Mouse (Mus musculus) heart, postnatal 0 days (tissue): ENCODE data around the gene Zrsr2. TPM values are rescaled to one million over a fixed set of nuclear protein-coding genes. Genes with fewer than 3 reads are reported as not detected.

Experiments
- ATAC-seq: fragments of 200-750 bp; cut with Nextera tagmentation; 2 replicates; pipeline ENCODE4 v1.8.0; 2017; ENCODE audit warnings: low read depth, moderate number of reproducible peaks, moderate library complexity; ENCODE audit not compliant: insufficient read depth
- DNase-seq: peaks from one replicate; pipeline ENCODE4 v3.0.0-alpha.2; 2016; ENCODE audit warnings: low spot score
- H3K27ac ChIP-seq: fragments of 300-500 bp; sonication (generic); 2 replicates; pipeline ENCODE4 v1.5.1; 2014; ENCODE audit warnings: low read depth, mild to moderate bottlenecking
- H3K27me3 ChIP-seq: fragments of 300-500 bp; sonication (generic); 2 replicates; pipeline ENCODE4 v1.6.1; 2014; ENCODE audit warnings: low read length, mixed read lengths; ENCODE audit not compliant: control insufficient read depth, insufficient read depth
- H3K36me3 ChIP-seq: fragments of 300-500 bp; sonication (generic); replicated peaks from 2 replicates; pipeline ENCODE4 v1.6.1; 2014; ENCODE audit warnings: low read length, mixed read lengths; ENCODE audit not compliant: control insufficient read depth, insufficient read depth
- H3K4me1 ChIP-seq: fragments of 300-500 bp; sonication (generic); 2 replicates; pipeline ENCODE4 v1.6.1; 2014; ENCODE audit warnings: antibody characterized with exemption; ENCODE audit not compliant: control insufficient read depth, insufficient read depth
- H3K4me2 ChIP-seq: fragments of 300-500 bp; sonication (generic); 2 replicates; pipeline ENCODE4 v1.6.1; 2014; ENCODE audit warnings: low read depth, mild to moderate bottlenecking, low read length, moderate library complexity
- H3K4me3 ChIP-seq: fragments of 300-500 bp; sonication (generic); 2 replicates; pipeline ENCODE4 v1.5.1; 2014; ENCODE audit warnings: low read depth, low read length
- H3K9ac ChIP-seq: fragments of 300-500 bp; sonication (generic); replicated peaks from 2 replicates; pipeline ENCODE4 v1.6.1; 2014; ENCODE audit warnings: low read depth, low read length, mixed read lengths
- H3K9me3 ChIP-seq: fragments of 300-500 bp; sonication (generic); replicated peaks from 2 replicates; pipeline ENCODE4 v1.6.1; 2016; ENCODE audit warnings: low read length; ENCODE audit not compliant: control insufficient read depth
- CTCF ChIP-seq: IDR thresholded peaks from 2 replicates; pipeline ENCODE4 v1.5.1; 2016; ENCODE audit warnings: antibody characterized with exemption, control low read depth, low read depth
- EP300 ChIP-seq: IDR thresholded peaks from 2 replicates; pipeline ENCODE4 v1.6.1; 2016; ENCODE audit warnings: antibody characterized with exemption, low read depth
- WGBS: fragments of 180-500 bp; shearing (Covaris S2); extraction: QIAGEN DNeasy Blood & Tissue Kit; methylation state at CpG from one replicate; pipeline ENCODE4 v1.1.7; 2014; 5-methylcytosine and 5-hydroxymethylcytosine counted together
- polyA plus RNA-seq: library from polyadenylated mRNA; unstranded; fragments of >200 nt; fragmentation: Nextera tagmentation; extraction: Ambion mirVana; gene quantifications from 2 replicates; pipeline ENCODE4 v1.2.1, GENCODE M21; 2015
- total RNA-seq: library from RNA; depleted of rRNA; stranded (reverse); fragments of >200 nt; gene quantifications from 2 replicates; pipeline ENCODE4 v1.2.3, GENCODE M21; 2014; ENCODE audit warnings: low replicate concordance; rRNA removed

The Zrsr2 gene
- total RNA-seq (0.92 and 1.3 TPM in 2 replicates), polyA plus RNA-seq (22.8 and 25.8 TPM in 2 replicates)

GRCm38 (mm10) chrX:163958467-163958875 is at the start of gene Zrsr2:
Gene Zrsr2 (minus strand): TSS chrX:163958661.
- H3K27ac ChIP-seq: peak within 1 kb of the TSS; percentile 99
- peak; percentile 88 for DNase-seq
- H3K4me2 ChIP-seq: peak within 1 kb of the TSS; percentile 64
- ATAC-seq: peak; percentile 96
- no peaks in the 10 kb centered on the region for H3K4me1 ChIP-seq
- peak within 1 kb of the TSS; percentile 81 for H3K4me3 ChIP-seq
- no peaks in the 10 kb centered on the region for H3K27me3 ChIP-seq
- 10% methylated on average over 28 of the region's 29 CpGs for WGBS
- TF ChIP-seq CTCF (no peak), EP300 (no peak)
- peaks cover 17% of the 10 kb centered on the region for H3K36me3 ChIP-seq
- peak within 1 kb of the TSS; percentile 82 for H3K9ac ChIP-seq
- H3K9me3 ChIP-seq: no peaks in the 10 kb centered on the region

DNA sequence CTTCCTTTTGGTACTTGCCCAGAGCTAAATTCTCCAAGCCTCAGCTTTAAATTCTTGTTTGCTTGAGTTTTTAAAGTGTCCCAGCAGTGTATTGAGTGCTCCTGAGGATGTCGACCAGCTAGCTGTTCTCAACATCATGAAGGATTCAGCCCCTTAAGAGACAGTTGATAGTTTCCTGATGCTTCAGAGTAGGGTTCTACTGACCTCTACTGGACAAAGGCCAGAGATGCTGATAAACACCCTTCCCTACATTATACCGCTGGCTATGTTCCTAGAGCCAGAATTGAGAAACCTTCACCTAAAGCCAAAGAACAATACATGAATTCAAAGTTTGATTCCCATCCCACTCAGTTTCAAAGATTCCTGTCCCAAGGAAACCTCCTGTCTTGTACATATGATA is 46.3 kb upstream of the Zrsr2 start:
- TF ChIP-seq CTCF (peak; percentile 63), EP300 (no peak)
- no peak overlapping the region for H3K4me2 ChIP-seq
- WGBS: 25% methylated on average over 2 of the region's 2 CpGs
- H3K36me3 ChIP-seq: no peaks in the 10 kb centered on the region
- DNase-seq (peak; percentile 18), ATAC-seq (no peak)
- no peaks in the 10 kb centered on the region for H3K9me3 ChIP-seq
- no peak overlapping the region for H3K9ac ChIP-seq
- H3K4me1 ChIP-seq: no peaks in the 10 kb centered on the region
- no peaks in the 10 kb centered on the region for H3K27me3 ChIP-seq
- H3K27ac ChIP-seq: no peak overlapping the region
- no peak overlapping the region for H3K4me3 ChIP-seq

- TF ChIP-seq EP300 (no peak), CTCF (no peak)
- Histone ChIP-seq H3K4me2 (no peak overlapping the region), H3K9ac (no peak overlapping the region), H3K4me3 (no peak overlapping the region), H3K9me3 (no peaks in the 10 kb centered on the region), H3K4me1 (no peaks in the 10 kb centered on the region), H3K27ac (no peak overlapping the region), H3K36me3 (no peaks in the 10 kb centered on the region), H3K27me3 (no peaks in the 10 kb centered on the region)
- ATAC-seq: no peak
- WGBS: 71% methylated on average over 1 of the region's 1 CpGs
- no peak for DNase-seq
Observed at GRCm38 (mm10) chrX:163999848-164000247, 41.4 kb upstream of the Zrsr2 start.

- no peaks in the 10 kb centered on the region for H3K27me3 ChIP-seq
- H3K9me3 ChIP-seq: no peaks in the 10 kb centered on the region
- TF ChIP-seq EP300 (no peak), CTCF (no peak)
- no peaks in the 10 kb centered on the region for H3K36me3 ChIP-seq
- ATAC-seq (no peak), DNase-seq (no peak)
- WGBS: 72% methylated on average over 3 of the region's 3 CpGs
- no peak overlapping the region for H3K27ac ChIP-seq
- H3K9ac ChIP-seq: no peak overlapping the region
- no peak overlapping the region for H3K4me2 ChIP-seq
- H3K4me1 ChIP-seq: no peaks in the 10 kb centered on the region
- no peak overlapping the region for H3K4me3 ChIP-seq
Observed at GRCm38 (mm10) chrX:163996754-163997153, 38.3 kb upstream of the Zrsr2 start.

- H3K27me3 ChIP-seq: no peaks in the 10 kb centered on the region
- H3K4me2 ChIP-seq: no peak overlapping the region
- H3K9me3 ChIP-seq: no peaks in the 10 kb centered on the region
- no peak for TF ChIP-seq EP300
- TF ChIP-seq CTCF: no peak
- no peaks in the 10 kb centered on the region for H3K4me1 ChIP-seq
- H3K4me3 ChIP-seq: no peak overlapping the region
- ATAC-seq (no peak), DNase-seq (no peak)
- H3K36me3 ChIP-seq: no peaks in the 10 kb centered on the region
- H3K27ac ChIP-seq: no peak overlapping the region
- 48% methylated on average over 3 of the region's 3 CpGs for WGBS
- H3K9ac ChIP-seq: no peak overlapping the region
Observed at GRCm38 (mm10) chrX:163987718-163988374, 29.4 kb upstream of the Zrsr2 start.

GRCm38 (mm10) chrX:163982129-163982528 is 23.7 kb upstream of the Zrsr2 start:
- no peaks in the 10 kb centered on the region for H3K36me3 ChIP-seq
- no peaks in the 10 kb centered on the region for H3K27me3 ChIP-seq
- H3K27ac ChIP-seq: no peak overlapping the region
- no peak overlapping the region for H3K4me2 ChIP-seq
- 73% methylated on average over 6 of the region's 6 CpGs for WGBS
- no peak for ATAC-seq
- no peak overlapping the region for H3K4me3 ChIP-seq
- no peak overlapping the region for H3K9ac ChIP-seq
- TF ChIP-seq CTCF: no peak
- no peak for TF ChIP-seq EP300
- H3K4me1 ChIP-seq: no peaks in the 10 kb centered on the region
- DNase-seq: no peak
- H3K9me3 ChIP-seq: no peaks in the 10 kb centered on the region
